Mouse (Mus musculus) hindbrain, embryonic 15.5 days (tissue): ENCODE data around the gene Majin. TPM values are rescaled to one million over a fixed set of nuclear protein-coding genes. Genes with fewer than 3 reads are reported as not detected.

Experiments used
- ATAC-seq: fragments of 200-750 bp; cut with Nextera tagmentation; 2 replicates; pipeline ENCODE4 v1.8.0; 2017; ENCODE audit warnings: low read depth, moderate number of reproducible peaks, moderate TSS enrichment; ENCODE audit not compliant: low FRiP score
- H3K27ac ChIP-seq: fragments of 300-500 bp; sonication (generic); replicated peaks from 2 replicates; pipeline ENCODE4 v1.5.1; 2015; ENCODE audit warnings: mild to moderate bottlenecking, inconsistent platforms
- H3K27me3 ChIP-seq: fragments of 300-500 bp; sonication (generic); 2 replicates; pipeline ENCODE4 v1.6.1; 2015; ENCODE audit warnings: control low read depth, inconsistent platforms
- H3K36me3 ChIP-seq: fragments of 300-500 bp; sonication (generic); 2 replicates; pipeline ENCODE4 v1.6.1; 2015; ENCODE audit warnings: control low read depth, inconsistent platforms
- H3K4me1 ChIP-seq: fragments of 300-500 bp; sonication (generic); replicated peaks from 2 replicates; pipeline ENCODE4 v1.6.1; 2015; ENCODE audit warnings: control low read depth, inconsistent platforms
- H3K4me2 ChIP-seq: fragments of 300-500 bp; sonication (generic); 2 replicates; pipeline ENCODE4 v1.6.1; 2015; ENCODE audit warnings: moderate library complexity, mild to moderate bottlenecking, inconsistent platforms
- H3K4me3 ChIP-seq: fragments of 300-500 bp; sonication (generic); 2 replicates; pipeline ENCODE4 v1.5.1; 2015; ENCODE audit warnings: mild to moderate bottlenecking, inconsistent platforms
- H3K9ac ChIP-seq: fragments of 300-500 bp; sonication (generic); 2 replicates; pipeline ENCODE4 v1.6.1; 2015; ENCODE audit warnings: inconsistent platforms
- H3K9me3 ChIP-seq: fragments of 300-500 bp; sonication (generic); 2 replicates; pipeline ENCODE4 v1.6.1; 2016; ENCODE audit warnings: control low read depth, inconsistent platforms
- WGBS: fragments of 180-500 bp; shearing (Covaris S2); methylation state at CpG from one replicate; pipeline ENCODE4 v1.1.7; 2015; 5-methylcytosine and 5-hydroxymethylcytosine counted together
- polyA plus RNA-seq: library from polyadenylated mRNA; unstranded; fragments of >200 nt; fragmentation: Nextera tagmentation; extraction: Ambion mirVana; gene quantifications from 2 replicates; pipeline ENCODE4 v1.2.1, GENCODE M21; 2015

Majin gene
- polyA plus RNA-seq = not detected in 2 replicates

DNA sequence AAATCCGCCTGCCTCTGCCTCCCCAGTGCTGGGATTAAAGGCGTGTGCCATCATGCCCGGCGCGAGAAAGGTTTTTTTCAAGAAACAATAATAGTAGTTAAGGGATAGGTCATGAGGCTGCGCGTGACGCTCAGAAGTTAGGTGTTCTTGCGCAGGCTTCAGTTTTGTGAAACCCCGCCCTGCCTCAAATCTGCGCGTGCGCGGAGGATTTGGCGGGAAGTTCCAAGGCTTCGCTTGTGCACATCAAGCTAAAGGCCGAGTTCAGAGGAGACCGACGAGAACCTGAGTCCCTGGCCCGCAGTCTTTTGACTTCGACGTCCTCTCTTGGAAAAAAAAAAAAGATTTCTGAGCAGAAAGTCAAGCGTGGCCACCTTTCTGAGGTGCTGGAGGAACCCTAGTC lies at the start of gene Majin:
Gene Majin, plus strand, starts transcription at position 258 of the 400 bp plus-strand sequence.
- Histone ChIP-seq H3K4me3 (no peak within 1 kb of the TSS), H3K27ac (no peak within 1 kb of the TSS), H3K36me3 (no peaks in the 10 kb centered on the region), H3K4me1 (no peaks in the 10 kb centered on the region), H3K9ac (no peak within 1 kb of the TSS), H3K4me2 (no peak within 1 kb of the TSS), H3K9me3 (no peaks in the 10 kb centered on the region), H3K27me3 (no peaks in the 10 kb centered on the region)
- WGBS = 89% methylated on average over 23 of the region's 23 CpGs
- ATAC-seq = no peak

DNA sequence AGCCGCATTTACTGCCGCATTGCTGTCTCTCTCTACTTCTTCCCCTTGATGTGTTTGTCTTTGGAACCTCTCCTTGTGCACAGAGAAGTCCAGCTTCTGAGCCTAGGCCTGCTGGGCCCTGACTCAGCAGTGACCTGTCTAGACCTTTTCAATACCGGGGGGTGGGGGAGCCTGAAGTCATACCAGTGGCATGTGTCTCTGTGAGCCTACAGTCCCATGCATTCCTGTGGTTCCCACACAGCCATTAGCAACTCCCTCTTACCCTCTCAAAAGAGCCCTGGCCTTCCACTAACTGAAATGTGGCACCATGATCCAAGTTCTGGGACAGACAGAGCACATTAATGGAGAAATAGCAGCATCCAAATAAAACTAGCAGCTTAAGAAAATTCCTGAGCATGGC lies 47.8 kb upstream of the Majin start:
- ATAC-seq = no peak
- Histone ChIP-seq H3K4me1 (peaks cover 11% of the 10 kb centered on the region), H3K36me3 (peaks cover 16% of the 10 kb centered on the region; the same call in 1 of the 2 replicates), H3K27ac (no peak overlapping the region), H3K4me3 (no peak overlapping the region), H3K4me2 (no peak overlapping the region), H3K9me3 (no peaks in the 10 kb centered on the region), H3K9ac (no peak overlapping the region), H3K27me3 (no peaks in the 10 kb centered on the region)
- 90% methylated on average over 3 of the region's 3 CpGs for WGBS

DNA sequence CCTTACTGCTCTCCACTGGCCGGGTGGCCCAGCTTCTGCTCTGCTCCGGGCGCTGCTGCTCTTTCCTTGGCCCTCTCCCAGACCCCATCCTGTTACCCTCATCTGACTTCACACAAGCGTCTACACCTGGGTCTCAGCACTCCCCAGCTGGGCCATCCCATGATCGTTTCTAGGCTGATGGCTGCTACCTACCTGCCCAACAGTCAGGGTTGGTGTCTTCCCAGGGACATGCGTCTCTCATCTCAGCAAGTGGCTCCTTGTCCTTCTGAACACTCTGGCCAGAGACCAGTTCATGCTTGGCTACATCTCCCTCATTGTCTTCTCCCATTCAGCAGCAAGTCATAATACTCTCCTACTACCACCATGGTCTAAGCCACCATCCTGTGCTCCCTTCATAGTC lies 44.5 kb upstream of the Majin start:
- peaks cover 16% of the 10 kb centered on the region; the same call in 1 of the 2 replicates for H3K36me3 ChIP-seq
- peaks cover 19% of the 10 kb centered on the region for H3K4me1 ChIP-seq
- peak overlapping the region; percentile 89 for H3K9ac ChIP-seq
- ATAC-seq = no peak
- 92% methylated on average over 6 of the region's 6 CpGs for WGBS
- H3K4me3 ChIP-seq = peak overlapping the region; percentile 74
- H3K4me2 ChIP-seq = peak overlapping the region; percentile 88
- H3K9me3 ChIP-seq = no peaks in the 10 kb centered on the region
- peak overlapping the region; percentile 99 for H3K27ac ChIP-seq
- no peaks in the 10 kb centered on the region for H3K27me3 ChIP-seq

DNA sequence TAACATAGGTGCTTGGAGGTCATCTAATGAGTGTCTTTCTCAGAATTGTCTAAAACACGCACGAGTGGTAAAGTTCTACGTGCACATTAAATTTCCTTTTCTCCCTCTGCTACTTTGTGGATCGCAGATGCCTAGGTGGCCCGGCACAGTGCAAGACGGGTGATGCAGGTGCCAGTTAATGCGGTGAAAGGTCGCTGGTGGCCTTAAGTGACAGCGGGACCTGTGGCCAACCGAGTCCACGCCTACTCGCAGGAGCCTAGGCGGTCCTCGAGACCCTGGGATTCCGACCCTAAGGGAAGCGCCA lies 43.9 kb upstream of the Majin start:
- Histone ChIP-seq H3K36me3 (peaks cover 11% of the 10 kb centered on the region; the same call in 1 of the 2 replicates), H3K9me3 (no peaks in the 10 kb centered on the region), H3K4me3 (peak overlapping the region; percentile 74), H3K4me1 (peaks cover 19% of the 10 kb centered on the region), H3K9ac (peak overlapping the region; percentile 89), H3K4me2 (peak overlapping the region; percentile 88), H3K27ac (peak overlapping the region; percentile 99), H3K27me3 (no peaks in the 10 kb centered on the region)
- ATAC-seq = no peak
- 7% methylated on average over 16 of the region's 16 CpGs for WGBS

DNA sequence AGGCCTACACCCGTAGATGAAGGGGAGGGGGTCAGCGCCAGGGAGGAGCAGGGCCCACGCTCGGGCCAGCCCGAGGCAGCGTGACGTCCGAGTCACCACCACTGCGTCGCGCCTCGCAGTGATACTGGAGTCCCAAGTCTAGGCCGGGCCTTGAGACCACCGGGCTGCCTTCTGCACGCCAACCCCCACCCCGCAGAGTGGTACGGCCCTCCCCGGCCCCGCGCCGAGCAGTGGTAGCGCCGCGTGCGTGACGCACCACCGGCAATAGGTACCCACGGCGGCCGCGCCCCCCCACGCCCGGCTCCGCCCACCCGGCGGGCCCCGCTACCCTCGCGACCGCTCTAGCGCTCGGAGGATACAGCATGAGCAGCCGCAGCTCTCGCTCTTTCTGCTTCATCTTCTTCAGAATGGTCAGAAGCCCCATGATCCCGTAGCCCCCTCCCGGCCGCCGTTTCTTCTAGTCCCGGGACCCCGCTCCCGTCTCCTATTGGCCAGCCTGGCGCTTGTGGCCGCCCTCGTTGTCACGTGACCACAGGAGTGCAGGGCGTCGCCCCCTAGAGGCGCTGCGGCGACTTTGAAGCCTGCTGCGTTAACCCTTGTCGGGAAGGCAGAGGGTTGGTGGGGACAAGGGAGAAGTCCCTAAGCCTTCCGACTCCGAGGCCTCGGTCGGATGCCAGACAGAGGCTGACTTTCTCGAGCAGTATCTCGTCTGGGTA lies 43.4 kb upstream of the Majin start, which contains the start of gene Batf2:
Gene Batf2, plus strand, starts transcription at position 306 of the 716 bp plus-strand sequence.
- H3K36me3 ChIP-seq = peaks cover 5% of the 10 kb centered on the region; the same call in 1 of the 2 replicates
- H3K9ac ChIP-seq = peak within 1 kb of the TSS; percentile 89
- ATAC-seq = peak; percentile 93
- no peaks in the 10 kb centered on the region for H3K9me3 ChIP-seq
- peaks cover 19% of the 10 kb centered on the region for H3K4me1 ChIP-seq
- WGBS = under 1% methylated on average over 63 of the region's 68 CpGs
- peak within 1 kb of the TSS; percentile 74 for H3K4me3 ChIP-seq
- peak within 1 kb of the TSS; percentile 88 for H3K4me2 ChIP-seq
- H3K27me3 ChIP-seq = no peaks in the 10 kb centered on the region
- peak within 1 kb of the TSS; percentile 99 for H3K27ac ChIP-seq

DNA sequence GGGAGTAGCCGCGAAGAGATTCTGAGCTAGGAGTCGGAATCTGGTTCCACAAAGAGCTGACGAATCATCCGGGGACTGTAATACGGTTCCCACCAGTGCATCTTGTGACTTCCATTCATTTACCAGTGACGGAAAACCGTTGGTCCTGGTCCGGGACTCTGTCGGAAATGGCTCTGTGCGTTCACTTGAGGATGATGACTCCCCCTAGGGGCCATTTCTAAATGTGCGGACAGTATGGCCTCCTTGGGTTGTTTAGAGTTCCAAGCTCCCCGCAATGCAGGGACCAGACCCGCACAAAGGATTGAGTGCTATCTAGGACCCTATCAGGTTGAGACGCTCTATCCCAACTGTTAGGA lies 42.8 kb upstream of the Majin start, which contains the start of gene Arl2:
Gene Arl2, minus strand, starts transcription at position 155 of the 356 bp plus-strand sequence.
- Histone ChIP-seq H3K9me3 (no peaks in the 10 kb centered on the region), H3K4me3 (peak within 1 kb of the TSS; percentile 74), H3K27me3 (no peaks in the 10 kb centered on the region), H3K27ac (peak within 1 kb of the TSS; percentile 99), H3K36me3 (peaks cover 5% of the 10 kb centered on the region; the same call in 1 of the 2 replicates), H3K9ac (peak within 1 kb of the TSS; percentile 89), H3K4me2 (peak within 1 kb of the TSS; percentile 88), H3K4me1 (peaks cover 19% of the 10 kb centered on the region)
- under 1% methylated on average over 15 of the region's 15 CpGs for WGBS
- peak; percentile 86 for ATAC-seq

DNA sequence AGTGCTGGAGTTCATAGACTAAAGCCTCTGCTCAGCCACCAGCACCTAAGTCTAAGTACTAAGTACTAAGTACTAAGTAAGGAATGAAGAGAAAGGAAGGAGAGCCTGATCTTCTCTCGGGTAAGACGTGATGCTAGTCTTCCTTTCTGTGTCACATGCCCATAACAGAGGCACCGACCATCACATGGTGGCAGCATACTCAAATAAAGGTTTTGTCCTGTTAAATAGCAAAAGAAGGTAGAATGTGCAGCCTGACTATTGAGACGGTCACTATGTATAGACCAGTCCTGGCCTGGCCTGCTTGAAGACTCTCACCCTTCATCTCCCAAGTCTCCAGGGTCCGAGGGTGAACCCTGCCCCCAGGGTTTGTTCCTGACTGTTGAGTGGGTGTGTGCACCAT lies 39.3 kb upstream of the Majin start:
- Histone ChIP-seq H3K27ac (no peak overlapping the region), H3K36me3 (no peaks in the 10 kb centered on the region), H3K4me3 (no peak overlapping the region), H3K4me2 (no peak overlapping the region), H3K9me3 (no peaks in the 10 kb centered on the region), H3K9ac (no peak overlapping the region), H3K27me3 (no peaks in the 10 kb centered on the region), H3K4me1 (peaks cover 14% of the 10 kb centered on the region)
- WGBS = 82% methylated on average over 5 of the region's 5 CpGs
- no peak for ATAC-seq

DNA sequence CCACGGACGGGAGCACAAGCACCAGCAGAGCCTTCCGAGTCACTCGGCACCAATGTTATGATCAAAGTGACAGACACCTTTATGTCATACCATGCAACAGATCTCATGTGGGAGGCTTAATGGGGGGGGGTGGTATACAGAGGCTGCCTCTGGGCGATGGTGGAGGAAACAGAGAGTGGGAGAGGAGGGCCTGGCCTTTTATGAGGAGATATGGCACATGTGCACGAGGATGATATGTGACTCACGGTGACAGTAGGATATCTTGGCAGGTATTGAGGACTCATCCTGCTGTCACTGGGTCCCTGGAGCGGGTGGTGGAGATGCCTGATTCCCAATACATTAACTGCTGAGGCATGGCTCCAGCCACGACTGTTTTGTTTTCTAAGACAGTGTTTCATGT lies 29.0 kb upstream of the Majin start:
- no peak for ATAC-seq
- no peak overlapping the region for H3K27ac ChIP-seq

DNA sequence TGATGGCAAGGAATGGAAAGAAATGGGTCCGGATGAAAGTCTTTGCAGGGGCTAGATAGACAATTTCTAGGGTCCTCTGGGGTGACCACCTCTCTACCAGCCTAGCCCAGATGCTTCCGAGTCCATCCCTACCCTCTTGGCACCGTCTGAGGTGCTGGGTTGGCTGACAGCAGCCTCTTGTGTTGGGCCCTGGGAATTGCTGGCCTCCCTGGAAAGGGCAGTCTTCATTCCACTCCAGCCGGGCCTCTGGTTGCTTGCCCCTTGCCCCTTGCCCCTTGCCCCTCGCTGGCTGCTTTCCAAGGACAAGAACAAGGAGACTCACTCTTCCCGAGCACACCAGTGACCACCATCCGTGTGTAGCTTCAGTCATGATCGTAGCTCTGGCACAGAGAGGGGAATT lies 27.8 kb upstream of the Majin start:
- Histone ChIP-seq H3K27me3 (no peaks in the 10 kb centered on the region), H3K4me1 (no peaks in the 10 kb centered on the region), H3K4me3 (no peak overlapping the region), H3K27ac (no peak overlapping the region), H3K9ac (no peak overlapping the region), H3K9me3 (no peaks in the 10 kb centered on the region), H3K4me2 (no peak overlapping the region), H3K36me3 (no peaks in the 10 kb centered on the region)
- no peak for ATAC-seq
- 64% methylated on average over 8 of the region's 8 CpGs for WGBS

More for the DNA sequence above, 29.0 kb upstream of the Majin start:
- Histone ChIP-seq H3K4me2 (no peak overlapping the region), H3K4me1 (no peaks in the 10 kb centered on the region), H3K4me3 (no peak overlapping the region), H3K36me3 (no peaks in the 10 kb centered on the region), H3K9me3 (no peaks in the 10 kb centered on the region), H3K9ac (no peak overlapping the region), H3K27me3 (no peaks in the 10 kb centered on the region)
- 88% methylated on average over 9 of the region's 9 CpGs for WGBS

DNA sequence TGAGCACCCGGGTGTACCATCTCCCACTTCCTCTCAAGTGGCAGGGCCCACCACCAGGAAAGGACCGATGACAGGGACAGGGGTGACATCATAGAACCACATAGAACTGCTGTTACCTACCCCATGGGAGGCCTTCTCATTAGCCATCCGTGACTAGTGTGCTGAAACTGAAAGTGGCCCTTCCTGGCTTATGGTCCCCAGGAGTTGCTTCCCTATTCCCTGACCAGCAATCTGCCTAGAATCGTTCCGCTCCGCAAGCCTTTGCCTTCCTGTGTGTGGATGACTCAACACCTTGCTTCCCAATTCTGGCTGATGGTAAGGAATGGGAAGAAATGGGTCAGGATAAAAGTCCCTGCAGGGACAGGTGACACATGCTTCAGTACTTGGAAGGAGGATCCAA lies 27.0 kb upstream of the Majin start:
- ATAC-seq = no peak
- no peaks in the 10 kb centered on the region for H3K27me3 ChIP-seq
- no peak overlapping the region for H3K9ac ChIP-seq

DNA sequence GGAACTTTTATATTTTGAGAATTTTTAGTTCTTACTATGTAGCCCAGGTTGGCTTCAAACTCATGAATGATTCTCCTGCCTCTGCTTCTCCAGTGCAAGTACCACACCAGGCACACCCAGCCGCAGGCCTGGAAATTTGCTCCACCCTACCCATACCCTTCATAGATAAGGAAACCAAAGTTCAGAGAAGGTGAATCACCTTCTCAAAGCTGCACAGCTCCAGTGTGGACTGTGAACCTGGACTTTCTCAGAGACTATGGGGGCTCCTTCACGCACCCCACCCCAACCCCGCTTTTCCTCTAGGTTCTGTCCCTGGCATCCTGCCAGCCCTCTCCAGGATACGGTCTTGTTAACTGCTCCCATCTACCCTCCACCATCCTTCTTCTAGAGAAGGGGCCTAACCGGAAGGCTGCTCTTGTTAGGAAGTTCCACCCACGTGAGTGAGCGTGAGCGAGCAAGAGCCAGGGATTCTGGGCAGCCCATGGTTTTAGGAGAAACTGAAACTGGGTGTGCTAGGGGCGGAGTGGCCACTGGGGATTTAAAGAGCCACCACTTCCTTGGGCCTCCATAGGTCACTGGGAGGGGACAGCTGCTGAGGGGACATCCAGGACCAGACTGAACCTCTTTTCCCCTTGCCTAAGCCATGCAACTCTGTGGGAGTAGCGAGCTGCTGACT lies 20.2 kb upstream of the Majin start:
- H3K4me1 ChIP-seq = no peaks in the 10 kb centered on the region
- no peak overlapping the region for H3K9ac ChIP-seq
- no peak overlapping the region for H3K4me2 ChIP-seq
- 72% methylated on average over 10 of the region's 10 CpGs for WGBS
- no peaks in the 10 kb centered on the region for H3K36me3 ChIP-seq
- H3K27ac ChIP-seq = no peak overlapping the region
- no peaks in the 10 kb centered on the region for H3K27me3 ChIP-seq
- no peaks in the 10 kb centered on the region for H3K9me3 ChIP-seq
- no peak for ATAC-seq
- no peak overlapping the region for H3K4me3 ChIP-seq

More for the DNA sequence above, 27.0 kb upstream of the Majin start:
- Histone ChIP-seq H3K4me3 (no peak overlapping the region), H3K36me3 (no peaks in the 10 kb centered on the region), H3K27ac (no peak overlapping the region), H3K9me3 (no peaks in the 10 kb centered on the region), H3K4me1 (no peaks in the 10 kb centered on the region), H3K4me2 (no peak overlapping the region)
- 67% methylated on average over 6 of the region's 6 CpGs for WGBS

DNA sequence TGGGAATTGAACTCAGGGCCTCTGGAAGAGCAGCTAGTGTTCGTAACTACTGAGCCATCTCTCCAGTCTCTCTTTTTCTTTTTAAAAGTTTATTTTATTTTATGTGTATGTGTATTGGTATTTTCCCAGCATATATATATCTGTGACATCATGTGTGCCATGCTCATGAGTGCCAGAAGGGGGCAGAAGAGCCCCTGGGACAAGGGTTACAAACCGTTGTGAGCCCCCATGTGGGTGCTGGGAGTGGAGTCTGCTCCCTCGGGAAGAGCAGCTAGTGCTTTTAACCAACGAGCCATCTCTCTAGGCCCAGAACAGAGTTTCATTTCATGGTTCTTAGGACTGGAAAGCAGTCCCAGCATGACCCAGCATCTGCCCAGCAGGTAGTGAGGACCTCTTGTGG lies 17.4 kb upstream of the Majin start:
- Histone ChIP-seq H3K27ac (no peak overlapping the region), H3K4me1 (no peaks in the 10 kb centered on the region), H3K9ac (no peak overlapping the region), H3K4me2 (no peak overlapping the region), H3K4me3 (no peak overlapping the region), H3K27me3 (no peaks in the 10 kb centered on the region), H3K9me3 (no peaks in the 10 kb centered on the region), H3K36me3 (no peaks in the 10 kb centered on the region)
- WGBS = 74% methylated on average over 4 of the region's 4 CpGs
- ATAC-seq = no peak
